Mouse (Mus musculus): Measurements from ENCODE around the gene Gm45213. TPM values are rescaled to one million over a fixed set of nuclear protein-coding genes. Genes with fewer than 3 reads are reported as not detected.

Gm45213 gene
- polyA plus RNA-seq, 1 experiment from 2014 or later, result not detected

Other genes with a start within 250 kb of the Gm45213 start
- 1.0 and 1.2 TPM in 2 replicates for gene Pcsk6, start 181.9 kb upstream of the Gm45213 start, polyA plus RNA-seq (2016; fragmentation: Nextera tagmentation; extraction: Ambion mirVana)
- 236 and 247 TPM in 2 replicates for gene Snrpa1, start 15.4 kb downstream of the Gm45213 start, polyA plus RNA-seq (2016; fragmentation: Nextera tagmentation; extraction: Ambion mirVana)
- gene Selenos, start 36.0 kb downstream of the Gm45213 start, polyA plus RNA-seq (2016; fragmentation: Nextera tagmentation; extraction: Ambion mirVana), result 90.0 and 94.0 TPM in 2 replicates
- 9.6 and 11.2 TPM in 2 replicates for gene Chsy1, start 65.9 kb downstream of the Gm45213 start, polyA plus RNA-seq (2016; fragmentation: Nextera tagmentation; extraction: Ambion mirVana)